Mouse (Mus musculus) megakaryocyte, embryonic 14.5 days (primary cell): ENCODE data around the gene Tfdp1.

Experiments used
- FLI1 ChIP-seq: IDR thresholded peaks from 2 replicates; pipeline ENCODE4 v1.6.1; 2012; ENCODE audit warnings: low read length, inconsistent platforms, mixed read lengths
- GATA1 ChIP-seq: IDR thresholded peaks from 3 replicates; pipeline ENCODE4 v1.6.1; 2012; ENCODE audit warnings: mixed read lengths, low read length, inconsistent platforms, borderline replicate concordance

DNA sequence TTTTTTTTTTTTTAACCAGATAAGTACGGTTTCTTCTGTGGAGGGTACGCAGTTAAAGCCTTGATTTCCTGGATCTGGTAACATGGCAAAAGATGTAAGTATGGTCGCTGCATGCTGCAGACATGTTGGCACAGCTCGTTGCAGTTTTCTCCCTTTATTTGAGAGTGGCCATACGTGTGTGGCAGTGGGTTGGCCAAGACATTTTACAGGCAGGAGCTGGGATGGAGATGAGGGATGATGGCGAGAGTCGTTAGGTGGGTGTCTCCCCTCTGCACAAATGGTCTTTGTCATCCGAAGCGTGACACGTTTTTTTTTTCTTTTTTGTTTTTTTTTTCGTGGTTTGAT, 1.1 kb downstream of the Tfdp1 start:
- no peak for TF ChIP-seq GATA1
- TF ChIP-seq FLI1, result no peak
